Mouse (Mus musculus): ENCODE measurements around the gene Setd3.

GRCm38 (mm10) chr12:108109732-108110131 is 69.4 kb downstream of the Setd3 start:
- no peak for TF ChIP-seq TAL1 (IDR thresholded peaks at IDR 0.05; ENCODE audit: low read length)
- no peak for TF ChIP-seq GATA1 (IDR thresholded peaks at IDR 0.05; ENCODE audit: low read length)
